Mouse (Mus musculus) hindbrain, embryonic 10.5 days (tissue): Measurements from ENCODE around the gene Adrb1. TPM values are rescaled to one million over a fixed set of nuclear protein-coding genes. Genes with fewer than 3 reads are reported as not detected.
"Not testable (repeated sequence)": the region's sequence is repeated elsewhere in the genome, so short reads cannot be mapped to it uniquely, and the experiment has no call there.

Experiments
- DNase-seq: peaks from one replicate; pipeline ENCODE4 v3.0.0-alpha.2; 2017; ENCODE audit warnings: low spot score
- H3K27ac ChIP-seq: fragments of 300-500 bp; sonication (generic); 2 replicates; pipeline ENCODE4 v1.5.1; 2016; ENCODE audit warnings: mild to moderate bottlenecking, moderate library complexity
- H3K27me3 ChIP-seq: fragments of 300-500 bp; sonication (generic); 2 replicates; pipeline ENCODE4 v1.6.1; 2016; ENCODE audit warnings: mild to moderate bottlenecking; ENCODE audit not compliant: poor library complexity, insufficient read depth, severe bottlenecking
- H3K36me3 ChIP-seq: fragments of 300-500 bp; sonication (generic); 2 replicates; pipeline ENCODE4 v1.6.1; 2016; ENCODE audit warnings: mild to moderate bottlenecking, moderate library complexity
- H3K4me1 ChIP-seq: fragments of 300-500 bp; sonication (generic); replicated peaks from 2 replicates; pipeline ENCODE4 v1.6.1; 2016; ENCODE audit warnings: mild to moderate bottlenecking
- H3K4me3 ChIP-seq: fragments of 300-500 bp; sonication (generic); 2 replicates; pipeline ENCODE4 v1.5.1; 2016; ENCODE audit warnings: mild to moderate bottlenecking, moderate library complexity
- H3K9me3 ChIP-seq: fragments of 300-500 bp; sonication (generic); 2 replicates; pipeline ENCODE4 v1.6.1; 2016; ENCODE audit warnings: mild to moderate bottlenecking, moderate library complexity
- WGBS: fragments of 180-500 bp; shearing (Covaris S2); methylation state at CpG from one replicate; pipeline ENCODE4 v1.1.7; 2016; 5-methylcytosine and 5-hydroxymethylcytosine counted together
- polyA plus RNA-seq: library from polyadenylated mRNA; unstranded; fragments of >200 nt; fragmentation: Nextera tagmentation; extraction: Ambion mirVana; gene quantifications from 2 replicates; pipeline ENCODE4 v1.2.1, GENCODE M21; 2016

Gene Adrb1
- polyA plus RNA-seq, 1 experiment from 2014 or later, result 0.21 TPM

DNA sequence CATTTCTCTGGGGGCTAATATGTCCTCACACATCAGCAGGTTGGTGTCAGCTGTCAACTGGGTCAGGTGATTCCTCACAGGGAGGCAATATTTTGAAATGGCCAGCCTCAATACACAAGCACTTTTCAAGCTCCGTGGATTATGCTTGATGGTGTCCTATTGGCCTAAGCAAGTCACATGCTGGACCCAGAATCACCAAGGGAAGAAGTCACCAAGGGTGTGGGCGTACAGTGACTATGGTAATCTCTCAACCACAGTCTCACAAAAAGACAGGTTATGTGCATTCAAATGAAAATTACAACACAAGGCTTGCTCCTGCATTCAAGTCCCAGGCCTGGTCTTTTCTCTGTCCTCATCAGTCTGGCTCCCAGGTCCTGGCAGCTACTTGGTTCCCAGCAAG, 39.7 kb downstream of the Adrb1 start:
- DNase-seq, result no peak
- H3K4me1 ChIP-seq, result no peaks in the 10 kb centered on the region
- no peaks in the 10 kb centered on the region for H3K9me3 ChIP-seq
- H3K4me3 ChIP-seq, result no peak overlapping the region
- no peak overlapping the region for H3K27ac ChIP-seq
- H3K27me3 ChIP-seq, result no peaks in the 10 kb centered on the region
- no peaks in the 10 kb centered on the region for H3K36me3 ChIP-seq
- WGBS, result 87% methylated on average over 2 of the region's 2 CpGs

DNA sequence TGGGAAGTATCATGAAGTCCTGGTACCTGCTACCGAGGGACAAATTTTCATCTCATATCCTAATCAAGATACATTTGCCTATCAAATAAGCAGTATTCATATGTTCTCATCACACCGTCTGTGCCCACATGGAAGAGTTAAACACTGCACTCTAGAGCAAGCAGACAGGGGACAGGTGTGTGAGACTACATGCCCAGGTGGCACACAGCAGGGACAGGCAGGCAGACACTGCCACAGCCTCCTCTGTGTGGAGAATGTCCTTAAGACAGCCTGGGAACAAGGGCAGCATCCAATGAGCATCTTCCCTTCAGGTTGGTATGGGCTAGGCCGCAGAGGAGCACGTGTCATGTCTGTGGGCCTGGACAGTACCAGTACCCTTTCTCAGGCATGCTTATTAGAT, 40.7 kb downstream of the Adrb1 start:
- Histone ChIP-seq H3K36me3 (no peaks in the 10 kb centered on the region), H3K4me1 (no peaks in the 10 kb centered on the region), H3K27ac (no peak overlapping the region), H3K9me3 (no peaks in the 10 kb centered on the region), H3K4me3 (no peak overlapping the region), H3K27me3 (no peaks in the 10 kb centered on the region)
- DNase-seq, result no peak
- WGBS, result 96% methylated on average over 4 of the region's 4 CpGs

DNA sequence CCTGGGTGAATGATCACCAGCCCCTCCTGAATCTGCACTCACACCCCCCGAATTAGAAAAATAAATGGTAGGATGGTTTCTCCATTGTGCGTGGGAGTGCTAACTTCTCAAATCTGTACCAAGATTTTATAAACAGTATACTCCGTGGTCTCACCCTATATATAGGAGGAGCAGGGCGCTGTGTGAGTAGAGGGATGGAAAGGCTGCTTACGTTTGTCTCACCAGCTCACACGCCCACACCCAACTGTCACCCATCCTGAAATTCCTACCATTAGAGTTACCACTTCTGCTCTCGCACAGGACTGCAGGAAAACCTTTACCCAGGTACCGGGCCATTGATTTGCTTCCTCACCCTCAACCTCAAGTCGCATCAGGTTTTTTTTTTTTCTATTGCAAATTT, 47.0 kb downstream of the Adrb1 start:
- H3K36me3 ChIP-seq, result no peaks in the 10 kb centered on the region
- WGBS, result 92% methylated on average over 9 of the region's 9 CpGs
- no peak overlapping the region for H3K4me3 ChIP-seq
- no peaks in the 10 kb centered on the region for H3K9me3 ChIP-seq
- DNase-seq, result no peak
- 0 out of 2 replicates have a peak, but pooled peaks cover 3% of the 10 kb centered on the region for H3K27me3 ChIP-seq
- H3K27ac ChIP-seq, result no peak overlapping the region
- H3K4me1 ChIP-seq, result peaks cover 15% of the 10 kb centered on the region; the same call in 1 of the 2 replicates

DNA sequence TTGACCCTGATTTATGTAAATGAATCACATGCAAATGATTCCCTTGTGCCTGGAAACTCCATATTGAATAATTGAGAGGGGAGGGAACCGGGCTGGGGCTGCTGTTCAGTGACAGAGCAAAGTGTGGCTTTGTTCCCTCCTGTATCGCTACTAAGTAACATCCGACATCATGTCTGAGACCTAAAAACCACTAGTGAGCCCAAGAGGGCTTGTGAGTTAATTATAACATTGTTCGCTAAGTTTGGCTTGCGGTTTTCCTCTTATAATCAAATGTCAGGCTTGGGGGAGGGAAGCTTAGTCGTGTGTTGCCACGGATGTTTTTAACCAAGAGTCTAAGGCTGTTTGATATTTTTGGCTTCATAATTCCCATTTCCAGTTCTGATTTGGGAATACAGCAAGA, 50.2 kb downstream of the Adrb1 start:
- Histone ChIP-seq H3K4me3 (no peak overlapping the region), H3K36me3 (no peaks in the 10 kb centered on the region), H3K27me3 (peaks cover 34% of the 10 kb centered on the region), H3K4me1 (peaks cover 35% of the 10 kb centered on the region), H3K9me3 (no peaks in the 10 kb centered on the region), H3K27ac (no peak overlapping the region)
- no peak for DNase-seq
- WGBS, result 88% methylated on average over 7 of the region's 7 CpGs

DNA sequence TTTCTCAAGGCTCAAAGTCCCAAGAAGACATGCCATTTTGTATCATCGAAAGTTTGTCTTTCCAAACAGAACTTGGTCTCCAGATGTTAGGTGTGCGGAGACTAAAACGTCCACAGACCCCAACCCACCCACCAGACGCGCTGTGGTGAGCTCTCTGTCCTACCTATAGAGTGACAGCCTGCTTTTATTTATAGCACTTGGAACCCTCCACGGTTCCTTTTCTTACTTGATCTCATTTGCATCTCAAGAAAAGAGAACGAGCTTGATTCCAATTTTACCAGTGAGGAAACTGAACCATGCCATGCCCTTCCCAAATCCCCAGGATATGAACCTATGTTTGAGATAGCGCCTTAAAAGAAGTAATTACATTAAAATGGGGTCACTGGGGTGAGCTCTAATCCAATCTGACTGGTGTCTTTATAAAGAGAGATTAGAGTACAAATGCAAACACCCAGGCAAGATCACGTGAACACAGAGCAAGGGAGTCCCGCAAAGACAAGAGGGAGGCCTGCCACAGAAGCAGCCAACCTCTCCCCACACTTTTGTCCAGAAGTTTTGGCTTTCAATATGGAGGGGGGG, 51.5 kb downstream of the Adrb1 start:
- no peak for DNase-seq
- peaks cover 35% of the 10 kb centered on the region for H3K4me1 ChIP-seq
- H3K27me3 ChIP-seq, result peaks cover 44% of the 10 kb centered on the region
- no peak overlapping the region for H3K4me3 ChIP-seq
- 51% methylated on average over 10 of the region's 10 CpGs for WGBS
- no peaks in the 10 kb centered on the region for H3K9me3 ChIP-seq
- H3K36me3 ChIP-seq, result no peaks in the 10 kb centered on the region
- H3K27ac ChIP-seq, result no peak overlapping the region

DNA sequence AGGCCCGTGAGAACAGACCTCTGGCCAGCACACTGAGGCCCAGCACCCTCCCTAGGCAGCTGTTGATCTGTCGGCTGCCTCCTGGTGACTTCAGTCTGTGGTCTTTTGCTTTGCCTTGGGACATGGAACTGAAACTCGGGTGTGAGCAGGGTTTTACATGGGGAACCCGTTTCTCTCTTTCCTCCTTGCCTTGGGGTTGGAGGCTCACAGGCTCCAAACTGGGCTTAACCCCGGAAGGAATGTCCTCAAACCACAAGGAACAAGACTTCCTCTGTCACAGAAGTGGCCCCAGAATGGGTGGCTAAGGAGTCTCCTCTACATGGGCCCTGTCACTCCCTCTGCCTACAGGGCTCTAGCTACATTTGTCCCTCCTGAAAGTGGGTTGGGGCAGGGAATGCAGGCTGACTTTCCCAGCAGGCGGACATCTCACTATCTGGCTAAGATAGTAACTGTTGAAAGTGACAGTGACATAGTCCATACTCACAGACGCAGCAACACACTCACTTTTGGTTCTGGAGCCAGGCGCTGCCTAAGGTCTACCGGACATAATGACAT, 52.5 kb downstream of the Adrb1 start:
- no peaks in the 10 kb centered on the region for H3K9me3 ChIP-seq
- peaks cover 35% of the 10 kb centered on the region for H3K4me1 ChIP-seq
- no peak overlapping the region for H3K4me3 ChIP-seq
- DNase-seq, result no peak
- 78% methylated on average over 9 of the region's 9 CpGs for whole genome bisulfite sequencing
- H3K27ac ChIP-seq, result no peak overlapping the region
- peaks cover 44% of the 10 kb centered on the region for H3K27me3 ChIP-seq
- H3K36me3 ChIP-seq, result no peaks in the 10 kb centered on the region

DNA sequence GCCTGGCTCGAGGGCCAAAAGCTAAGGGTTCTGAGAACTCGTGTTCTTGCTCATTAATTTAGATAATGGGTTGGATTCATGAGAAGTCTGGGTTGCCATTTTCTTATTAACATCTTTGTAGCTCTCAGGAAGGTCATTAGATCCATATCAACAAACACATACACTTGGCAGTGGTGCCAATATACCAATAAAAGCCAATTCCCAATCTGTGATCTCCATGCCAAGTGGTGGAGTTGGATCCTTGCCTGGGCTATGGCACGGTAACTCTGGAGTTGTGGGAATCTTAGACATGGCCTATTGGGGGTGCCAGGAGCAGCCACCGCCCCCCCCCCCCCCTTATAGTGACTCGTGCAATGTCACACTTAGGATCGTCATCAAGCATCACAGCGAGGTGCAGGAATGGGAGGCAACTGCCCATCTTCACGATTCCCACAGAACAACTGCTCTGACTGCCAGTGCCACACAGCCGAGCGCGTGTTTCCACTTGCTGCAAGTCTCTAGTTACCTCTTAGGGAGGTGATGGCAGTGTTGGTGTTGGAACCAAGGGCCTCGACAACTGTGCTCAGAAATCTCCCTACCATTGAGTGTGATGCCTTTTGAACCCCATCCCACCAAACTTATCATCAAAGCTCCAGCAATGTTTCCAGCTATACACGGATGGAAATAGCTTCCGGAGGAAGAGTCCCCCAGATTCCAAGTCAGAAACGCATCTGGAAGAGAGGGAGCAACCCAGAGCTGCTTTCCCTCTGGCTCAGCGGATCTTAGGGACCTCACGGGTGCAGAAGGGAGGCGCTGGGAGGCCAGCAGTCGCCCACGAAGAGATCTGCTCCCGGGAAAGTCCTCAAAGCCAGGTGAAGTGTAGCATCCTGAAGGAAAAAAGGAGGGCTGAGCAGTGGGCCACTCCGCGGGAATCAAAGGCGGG, 53.2 kb downstream of the Adrb1 start:
- no peaks in the 10 kb centered on the region for H3K9me3 ChIP-seq
- DNase-seq, result peak; percentile 11
- 39% methylated on average over 24 of the region's 24 CpGs for WGBS
- H3K4me3 ChIP-seq, result peak overlapping the region; percentile 47
- no peaks in the 10 kb centered on the region for H3K36me3 ChIP-seq
- H3K4me1 ChIP-seq, result peaks cover 35% of the 10 kb centered on the region
- H3K27ac ChIP-seq, result peak overlapping the region; percentile 59
- H3K27me3 ChIP-seq, result peaks cover 44% of the 10 kb centered on the region

DNA sequence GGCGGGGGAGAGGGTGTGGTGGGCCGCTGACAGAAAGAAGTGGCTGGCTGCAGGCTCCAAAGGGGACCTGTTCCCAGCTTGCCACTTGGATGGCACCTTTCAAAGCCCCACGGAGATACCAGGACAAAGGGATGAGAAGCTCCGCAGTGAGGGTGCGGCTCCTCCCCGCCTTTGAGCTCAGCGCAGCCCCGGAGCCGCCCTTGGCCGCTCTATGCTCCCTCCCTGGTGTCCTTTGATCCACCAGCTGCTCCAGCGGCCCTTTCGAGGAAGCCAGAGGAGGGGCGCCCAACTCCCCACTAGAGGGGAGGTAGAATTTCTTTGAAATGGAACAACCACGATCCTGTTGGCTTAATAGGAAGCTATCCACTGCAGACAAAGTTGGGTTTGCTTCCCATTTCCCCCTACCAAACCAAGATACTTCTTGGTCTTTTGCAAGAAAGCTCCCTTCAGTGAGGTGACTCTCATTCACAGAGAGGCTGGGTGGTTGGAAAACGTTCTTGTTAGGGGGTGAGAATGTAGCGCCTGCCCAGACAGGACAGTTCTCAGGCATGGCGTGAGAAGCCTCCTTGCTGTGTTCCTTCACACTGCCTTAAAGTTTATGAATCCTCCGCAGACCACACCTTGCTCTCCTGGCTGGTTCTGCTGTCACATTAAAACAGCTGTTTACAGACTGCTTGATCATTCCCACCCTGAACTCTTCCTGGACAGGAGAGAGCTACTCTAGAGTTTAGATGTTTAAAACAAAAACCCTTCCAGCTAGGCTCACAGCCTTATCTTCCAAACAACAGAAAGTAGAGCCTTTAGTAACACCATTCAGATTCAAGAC, 54.1 kb downstream of the Adrb1 start:
- DNase-seq, result peak; percentile 35
- WGBS, result 6% methylated on average over 18 of the region's 18 CpGs
- H3K27ac ChIP-seq, result peak overlapping the region; percentile 59
- peaks cover 30% of the 10 kb centered on the region for H3K4me1 ChIP-seq
- peaks cover 44% of the 10 kb centered on the region for H3K27me3 ChIP-seq
- H3K9me3 ChIP-seq, result no peaks in the 10 kb centered on the region
- H3K4me3 ChIP-seq, result peak overlapping the region; percentile 47
- H3K36me3 ChIP-seq, result no peaks in the 10 kb centered on the region

DNA sequence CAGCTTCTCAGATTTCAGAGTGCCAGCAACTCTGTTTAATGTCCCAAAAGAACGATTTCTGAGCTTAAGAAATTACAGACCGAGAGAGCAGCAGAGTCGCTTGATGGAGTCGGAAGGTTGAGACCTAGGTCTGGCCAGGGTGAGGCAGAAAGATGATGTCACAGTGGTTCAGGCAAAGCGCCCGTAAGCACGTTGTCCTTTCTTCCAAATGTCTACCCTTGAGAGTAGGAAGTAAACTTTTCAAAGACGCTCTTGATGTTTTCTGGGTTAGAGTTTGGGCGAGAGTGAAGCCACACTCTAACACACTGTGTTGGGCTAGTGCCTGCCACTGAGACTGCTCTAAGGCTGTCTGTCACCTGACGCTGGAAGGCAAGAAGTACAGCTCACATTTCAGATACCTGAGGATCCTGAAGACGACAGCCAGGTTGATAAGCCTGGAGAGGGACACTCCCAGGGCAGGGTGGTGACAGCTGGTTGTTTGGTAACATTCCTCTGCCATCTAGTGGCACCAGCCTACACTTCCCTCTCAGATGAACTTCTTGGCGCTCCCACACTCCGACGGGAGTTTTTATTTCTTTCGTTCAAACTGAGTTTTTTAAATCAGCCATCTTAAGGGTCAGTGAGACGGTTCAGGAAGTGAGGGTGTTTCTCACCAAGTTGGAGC, 54.9 kb downstream of the Adrb1 start:
- peak; percentile 41 for DNase-seq
- WGBS, result 49% methylated on average over 16 of the region's 16 CpGs
- Histone ChIP-seq H3K9me3 (no peaks in the 10 kb centered on the region), H3K4me1 (peaks cover 30% of the 10 kb centered on the region), H3K36me3 (no peaks in the 10 kb centered on the region), H3K27ac (no peak overlapping the region), H3K27me3 (peaks cover 44% of the 10 kb centered on the region), H3K4me3 (no peak overlapping the region)

DNA sequence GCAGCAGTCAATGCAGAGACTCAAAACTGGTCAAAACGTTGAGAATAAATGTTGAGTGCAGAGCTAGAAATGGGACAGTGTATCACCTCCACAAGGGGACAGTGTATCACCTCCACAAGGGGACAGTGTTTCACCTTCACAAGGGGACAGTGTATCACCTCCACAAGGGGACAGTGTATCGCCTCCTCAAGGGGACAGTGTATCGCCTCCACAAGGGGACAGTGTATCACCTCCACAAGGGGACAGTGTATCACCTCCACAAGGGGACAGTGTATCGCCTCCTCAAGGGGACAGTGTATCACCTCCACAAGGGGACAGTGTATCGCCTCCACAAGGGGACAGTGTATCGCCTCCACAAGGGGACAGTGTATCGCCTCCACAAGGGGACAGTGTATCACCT, 56.5 kb downstream of the Adrb1 start:
- H3K27ac ChIP-seq, H3K36me3 ChIP-seq, DNase-seq, H3K9me3 ChIP-seq, H3K4me3 ChIP-seq: not testable (repeated sequence)
- 94% methylated on average over 7 of the region's 7 CpGs for WGBS
- H3K4me1 ChIP-seq, result peaks cover 24% of the 10 kb centered on the region
- H3K27me3 ChIP-seq, result peaks cover 41% of the 10 kb centered on the region
